Mouse (Mus musculus) left cerebral cortex, postnatal 10 days (tissue): ENCODE results near the gene Lypd6b. TPM values are rescaled to one million over a fixed set of nuclear protein-coding genes. Genes with fewer than 3 reads are reported as not detected.

Source experiments
- DNase-seq, 2 experiments: peaks; one replicate each; pipeline ENCODE4 v3.0.0; 2021 to 2022; ENCODE audit warnings: low spot score in 2 of 2, mixed read lengths in 1 of 2; ENCODE audit errors: extremely low spot score in 1 of 2
- intact Hi-C: fragments of 180-260 bp; cut with DNase I; formaldehyde crosslinking; loops from one replicate; pipeline ENCODE4 v1.15.1; 2025
- total RNA-seq, 2 experiments: library from RNA; stranded (reverse); gene quantifications; 2 replicates each; pipeline ENCODE4 v1.2.3; 2021

Lypd6b gene
- total RNA-seq, 2 experiments from 2014 or later, result 18.3 to 20.5 TPM

DNA sequence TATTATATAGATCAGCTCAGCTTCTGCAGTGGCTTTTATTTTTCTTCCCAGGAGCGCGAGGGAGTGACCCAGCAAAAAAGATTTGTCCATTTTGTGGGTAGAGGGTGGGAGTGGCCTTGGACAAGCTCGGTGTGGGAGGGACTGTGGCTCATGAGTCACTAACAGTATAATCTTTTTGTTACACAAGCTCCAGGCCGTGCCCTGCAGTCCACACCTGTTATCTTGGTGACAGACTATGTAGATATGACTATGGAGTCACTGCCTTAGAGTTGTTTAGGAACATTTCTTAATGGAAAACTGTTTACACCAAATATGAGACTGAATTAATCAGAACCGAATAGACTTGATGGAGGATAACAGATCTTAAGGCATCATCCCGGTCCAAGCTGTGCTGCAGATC lies 26.5 kb downstream of the Lypd6b start:
- intact Hi-C loops, result no loop called here
- DNase-seq, result no peak

- no peak for DNase-seq
Observed at GRCm38 (mm10) chr2:49815696-49816320, 28.3 kb downstream of the Lypd6b start.

DNA sequence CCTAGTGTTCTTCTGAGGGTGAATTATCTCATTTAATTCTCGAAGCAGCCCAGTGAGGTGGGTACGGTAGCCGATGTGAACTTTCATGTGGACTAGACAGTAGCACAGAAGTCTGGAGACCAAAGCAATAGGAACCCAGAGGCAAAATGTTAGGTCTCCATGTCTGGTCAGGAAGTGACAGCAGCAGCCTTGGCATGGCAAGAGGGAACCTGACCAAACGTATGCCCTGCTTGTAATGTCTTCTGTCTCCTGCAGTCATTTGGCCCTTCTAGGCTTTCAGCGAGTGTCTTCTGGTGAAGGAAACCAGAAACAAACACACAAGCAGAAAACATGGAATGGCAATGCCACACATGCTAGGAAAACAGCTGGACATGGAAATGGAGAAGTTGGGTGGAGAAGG lies 29.1 kb downstream of the Lypd6b start:
- no peak for DNase-seq

More at GRCm38 (mm10) chr2:49815696-49816320, 28.3 kb downstream of the Lypd6b start:
- intact Hi-C loops, result no loop called here

GRCm38 (mm10) chr2:49817151-49817550 lies 29.7 kb downstream of the Lypd6b start:
- intact Hi-C loops, result no loop called here
- DNase-seq, result no peak

More for the DNA sequence above, 29.1 kb downstream of the Lypd6b start:
- intact Hi-C loops, result no loop called here

GRCm38 (mm10) chr2:49818126-49818525 lies 30.6 kb downstream of the Lypd6b start:
- no peak for DNase-seq
- intact Hi-C loops, result no loop called here

DNA sequence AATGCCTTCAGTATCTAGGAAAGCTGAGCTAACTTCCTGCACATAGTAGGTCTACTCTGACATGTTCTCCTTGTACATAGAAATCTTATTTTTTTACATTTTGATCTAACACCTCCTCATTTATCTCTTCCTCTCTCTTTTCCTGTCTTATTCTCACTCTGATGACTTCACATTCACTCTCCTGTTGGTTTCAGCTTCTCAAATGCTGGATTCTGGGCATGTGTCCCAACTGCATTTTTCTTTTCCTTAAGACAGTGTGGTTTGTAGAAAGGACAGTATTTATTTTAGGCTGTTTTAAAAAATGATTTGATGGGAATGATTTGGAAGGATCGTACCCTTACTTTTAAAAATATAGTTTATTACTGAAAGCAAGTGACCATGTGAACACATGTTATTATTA lies 34.8 kb downstream of the Lypd6b start:
- DNase-seq, result peak in 1 of 2 experiments; percentile 36
- intact Hi-C loops, result no loop called here

DNA sequence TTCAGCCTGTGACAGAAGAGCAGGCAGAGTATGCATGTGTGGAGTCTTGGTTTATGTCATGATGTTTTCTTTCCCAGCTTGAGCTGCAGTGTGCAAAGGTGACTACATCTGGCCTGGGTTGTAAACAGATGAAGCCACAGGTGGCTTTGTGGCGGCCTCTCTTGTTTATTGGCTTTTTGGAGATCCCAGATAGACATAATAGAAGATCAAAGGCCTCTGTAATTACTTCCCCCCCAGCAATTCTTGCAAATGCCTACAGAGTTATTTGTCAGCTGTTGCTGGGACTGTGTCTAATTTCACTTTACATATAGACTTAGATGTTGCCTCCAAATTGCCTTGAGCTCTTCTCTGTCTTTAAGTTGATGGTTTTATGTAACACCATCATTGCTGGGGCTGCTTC lies 38.1 kb downstream of the Lypd6b start:
- intact Hi-C loops, result no loop called here
- no peak for DNase-seq

DNA sequence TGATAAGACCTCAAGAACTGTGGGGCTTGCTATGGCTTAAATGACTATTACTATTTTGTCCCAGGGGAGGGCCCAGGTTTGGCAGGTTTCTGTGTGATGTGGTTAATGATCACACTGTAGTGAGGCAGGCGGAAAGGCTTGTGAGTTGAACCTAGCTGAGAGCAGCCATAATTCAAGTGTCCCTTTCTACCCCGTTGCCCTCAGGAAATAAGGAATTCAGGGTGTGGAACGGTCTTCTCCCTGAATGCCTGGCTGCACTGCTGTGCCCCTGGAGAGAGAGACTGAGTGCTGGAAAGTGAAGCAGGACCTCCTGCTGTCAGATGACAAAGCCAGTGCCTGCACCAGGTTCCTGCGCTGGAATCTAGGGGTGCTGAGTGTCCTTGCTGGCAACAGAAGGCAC lies 40.3 kb downstream of the Lypd6b start:
- intact Hi-C loops, result no loop called here
- DNase-seq, result no peak

DNA sequence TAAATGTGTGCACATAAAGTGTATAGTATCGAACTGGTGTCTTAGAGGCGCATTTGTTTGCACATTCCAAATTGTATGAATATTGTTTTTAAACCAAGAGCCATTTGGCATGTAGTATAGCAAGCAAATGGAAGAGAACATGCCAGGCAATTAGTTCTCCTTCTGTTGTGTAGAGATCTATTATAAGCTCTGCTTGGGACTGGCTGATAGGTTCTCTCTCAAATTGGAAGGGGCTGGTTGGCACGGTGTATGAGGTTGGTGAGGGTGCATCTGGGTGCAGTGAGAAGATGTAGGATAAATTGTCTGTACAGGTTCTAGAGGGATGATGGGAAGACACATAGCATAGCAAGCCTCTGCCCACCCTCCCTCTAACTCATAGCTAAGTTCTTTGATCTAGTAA lies 42.9 kb downstream of the Lypd6b start:
- DNase-seq, result no peak
- intact Hi-C loops, result no loop called here

DNA sequence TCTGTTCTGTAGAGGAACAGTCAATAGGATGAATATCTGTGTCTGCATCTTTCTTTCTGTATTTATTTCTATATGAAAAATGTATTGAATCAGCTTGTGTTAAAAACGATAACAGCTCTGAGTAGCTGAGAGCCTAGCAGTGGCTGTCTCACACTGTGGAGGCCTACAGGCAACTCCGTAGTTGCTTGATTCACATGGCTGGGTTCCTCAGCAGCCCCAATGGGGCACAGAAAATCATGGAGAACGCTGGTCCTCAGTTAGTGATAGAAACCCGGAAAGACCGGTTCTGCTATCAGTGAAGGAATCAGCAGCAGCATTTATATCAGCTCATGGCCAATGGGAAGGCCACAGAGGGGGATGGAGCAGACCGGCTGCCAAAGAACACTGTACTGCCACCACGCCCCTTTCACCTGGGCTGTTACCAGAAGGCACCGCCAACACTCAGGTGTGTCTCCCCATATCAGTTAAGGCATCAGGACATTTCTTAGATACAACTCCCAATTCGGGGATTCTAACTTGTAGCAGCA lies 44.9 kb downstream of the Lypd6b start:
- no peak for DNase-seq
- intact Hi-C loops, result no loop called here

DNA sequence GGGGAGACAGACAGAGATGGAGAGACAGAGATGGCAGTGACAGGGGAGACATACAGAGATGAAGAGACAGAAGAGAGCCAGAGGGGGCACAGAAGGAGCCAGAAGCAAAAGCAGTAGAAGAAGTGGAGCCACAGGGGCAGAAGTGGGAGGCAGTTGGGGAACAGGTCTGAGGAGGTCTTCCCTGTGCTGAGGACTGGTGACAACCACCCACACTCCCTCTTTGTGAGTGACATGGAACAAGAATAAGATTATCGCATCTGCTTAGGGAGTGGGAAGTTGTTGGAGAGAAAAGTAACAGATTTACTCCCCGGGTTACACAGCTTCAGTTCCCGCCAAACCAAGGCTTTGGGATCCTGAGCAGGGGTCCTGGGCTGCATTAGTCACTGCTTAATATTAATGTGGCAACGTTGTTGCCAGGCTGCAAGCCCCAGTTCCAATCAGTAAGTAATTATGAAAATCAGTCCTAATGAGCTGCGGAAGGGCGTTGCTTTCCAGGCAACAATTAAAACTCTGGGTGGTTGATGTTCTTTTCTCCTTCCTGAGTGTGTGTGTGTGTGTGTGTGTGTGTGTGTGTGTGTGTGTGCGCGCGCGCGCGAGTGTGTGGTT lies 50.1 kb downstream of the Lypd6b start:
- no peak for DNase-seq
- intact Hi-C loops, result no loop called here

GRCm38 (mm10) chr2:49838611-49839010 lies 51.1 kb downstream of the Lypd6b start:
- intact Hi-C loops, result no loop called here
- peak; percentile 10 to 26 for DNase-seq

DNA sequence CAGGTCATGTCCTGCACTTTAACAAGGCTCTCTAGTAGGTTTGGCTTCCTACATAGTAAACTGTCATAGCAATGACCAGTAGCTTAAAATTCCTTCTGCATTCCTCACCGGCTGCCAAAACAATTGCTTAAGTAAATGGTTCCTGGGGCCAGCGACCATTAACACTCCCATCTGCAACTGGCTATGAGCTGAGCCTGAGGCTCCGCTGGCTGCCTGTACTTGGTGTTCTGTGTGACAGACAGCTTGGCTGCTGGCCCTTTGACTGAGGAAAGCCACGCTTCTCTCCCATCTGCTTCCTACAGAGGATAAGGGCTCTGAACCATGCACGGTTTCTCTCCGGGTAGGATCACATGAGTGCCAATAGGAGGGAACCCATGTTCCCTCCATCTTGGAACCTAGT lies 53.1 kb downstream of the Lypd6b start:
- no peak for DNase-seq
- intact Hi-C loops, result no loop called here

GRCm38 (mm10) chr2:49841089-49841488 lies 53.6 kb downstream of the Lypd6b start:
- intact Hi-C loops, result no loop called here
- DNase-seq, result no peak

DNA sequence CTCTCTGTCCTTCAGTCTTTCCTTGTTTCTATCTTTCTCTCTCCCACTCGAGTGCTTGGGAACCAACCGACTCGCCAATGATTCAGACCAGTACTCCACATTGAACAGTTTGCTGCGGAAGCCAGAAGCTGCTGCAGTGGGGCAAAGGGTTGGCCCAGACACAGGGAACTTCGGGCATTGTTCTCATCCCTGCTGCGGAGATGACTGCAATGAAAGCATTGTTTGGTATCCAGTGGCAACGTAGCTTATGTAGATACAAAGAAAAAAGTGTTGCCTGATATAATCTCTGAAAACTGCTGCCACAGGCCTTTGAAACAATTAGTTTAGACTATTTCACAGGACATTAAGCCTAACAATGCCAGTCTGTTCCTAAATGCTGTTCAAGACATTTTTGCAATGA lies 57.6 kb downstream of the Lypd6b start:
- DNase-seq, result no peak
- intact Hi-C loops, result no loop called here

GRCm38 (mm10) chr2:49846097-49846496 lies 58.6 kb downstream of the Lypd6b start:
- no peak for DNase-seq
- intact Hi-C loops, result no loop called here

DNA sequence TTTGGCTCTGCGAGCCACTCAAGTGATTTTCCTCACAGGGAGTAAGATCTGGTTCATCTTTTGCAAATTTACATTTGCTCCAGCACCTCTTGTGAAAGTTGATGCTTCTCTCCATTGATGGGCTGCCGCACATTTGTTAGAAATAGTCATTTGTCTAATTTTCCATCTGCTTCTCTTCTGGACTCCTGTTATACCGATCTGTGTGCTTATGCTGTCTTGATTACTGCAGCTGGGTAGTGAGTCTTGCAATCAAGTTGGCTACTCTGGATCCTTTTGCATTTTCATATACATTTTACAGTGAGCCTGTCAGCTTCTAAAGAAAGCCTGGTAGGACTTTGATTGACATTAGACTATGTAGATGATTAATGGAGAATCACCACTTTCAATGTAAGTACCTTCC lies 59.4 kb downstream of the Lypd6b start:
- DNase-seq, result no peak
- intact Hi-C loops, result no loop called here

- intact Hi-C loops, result no loop called here
- DNase-seq, result no peak
Observed at GRCm38 (mm10) chr2:49847831-49848230, 60.3 kb downstream of the Lypd6b start.

DNA sequence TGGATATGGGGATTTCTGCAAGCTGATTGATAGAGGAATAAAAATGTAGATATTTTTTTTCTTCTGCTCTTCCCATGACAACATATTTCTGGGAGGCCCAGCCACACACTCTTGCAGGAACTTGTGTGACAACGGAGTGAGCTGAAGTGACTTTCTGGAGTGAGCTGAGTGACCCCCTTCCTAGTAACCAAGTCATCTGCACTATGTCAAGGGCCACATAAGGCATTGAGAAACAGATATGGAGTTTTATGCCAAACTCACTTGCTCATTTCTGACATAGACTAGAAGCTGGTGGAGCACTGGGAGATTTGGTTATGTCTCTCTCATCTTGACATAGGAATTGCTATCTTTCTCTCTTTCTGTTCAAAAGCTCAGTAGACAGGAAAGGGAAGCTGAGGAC lies 62.3 kb downstream of the Lypd6b start:
- intact Hi-C loops, result no loop called here
- no peak for DNase-seq

DNA sequence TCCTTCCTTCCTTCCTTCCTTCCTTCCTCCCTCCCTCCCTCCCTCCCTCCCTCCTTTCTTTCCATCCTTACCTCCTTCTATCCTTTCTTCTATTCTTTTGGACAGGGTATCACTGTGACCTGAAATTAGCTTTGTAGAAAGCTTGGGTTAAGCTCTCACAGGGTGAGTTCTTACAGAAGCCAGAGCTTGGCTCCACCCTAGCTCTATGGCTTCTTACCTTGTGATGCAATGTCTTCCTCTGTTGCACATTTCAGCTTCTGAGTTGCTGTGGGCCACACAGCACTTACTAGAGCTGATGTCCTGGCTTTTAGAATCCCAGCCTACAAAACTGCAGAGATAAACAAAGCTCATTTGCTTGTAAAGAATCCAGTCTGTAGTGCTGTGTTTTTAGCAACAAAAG lies 64.5 kb downstream of the Lypd6b start:
- intact Hi-C loops, result no loop called here
- DNase-seq, result no peak

- intact Hi-C loops, result no loop called here
- DNase-seq, result no peak
Observed at GRCm38 (mm10) chr2:49856161-49856564, 68.7 kb downstream of the Lypd6b start.
